Mouse (Mus musculus) heart, adult 2 months (tissue): ENCODE results near the gene Myt1l.

ENCODE experiments used
- CTCF ChIP-seq: fragments of 200-600 bp; IDR thresholded peaks from 2 replicates; pipeline ENCODE4 v1.8.1; 2022; ENCODE audit warnings: antibody characterized with exemption, mild to moderate bottlenecking, moderate library complexity
- EP300 ChIP-seq: fragments of 200-500 bp; IDR thresholded peaks from 2 replicates; pipeline ENCODE4 v1.6.1; 2011; ENCODE audit warnings: low read depth, low read length, control low read depth; ENCODE audit not compliant: insufficient read depth
- POLR2A ChIP-seq: fragments of 200-500 bp; IDR thresholded peaks from 2 replicates; pipeline ENCODE4 v1.6.1; 2011; ENCODE audit warnings: mild to moderate bottlenecking, low read depth, low read length, control low read depth; ENCODE audit not compliant: insufficient read depth

GRCm38 (mm10) chr12:29755872-29756265 lies 227.7 kb downstream of the Myt1l start:
- no peak for TF ChIP-seq POLR2A
- no peak for TF ChIP-seq CTCF
- TF ChIP-seq EP300: no peak
